Mouse (Mus musculus) brain, embryonic 14.5 days (tissue): Measurements from ENCODE around the gene Nfkbie.

Experiments used
- CTCF ChIP-seq: fragments of 200-500 bp; IDR thresholded peaks from 2 replicates; pipeline ENCODE4 v1.5.1; 2012; ENCODE audit warnings: inconsistent platforms, mild to moderate bottlenecking, moderate library complexity, borderline replicate concordance; ENCODE audit not compliant: insufficient read depth, insufficient read length; ENCODE audit errors: extremely low read depth
- POLR2A ChIP-seq: fragments of 200-500 bp; IDR thresholded peaks from 2 replicates; pipeline ENCODE4 v1.6.1; 2012; ENCODE audit warnings: mild to moderate bottlenecking, inconsistent platforms, borderline replicate concordance; ENCODE audit not compliant: poor library complexity, insufficient read depth, insufficient read length, severe bottlenecking; ENCODE audit errors: extremely low read depth

DNA sequence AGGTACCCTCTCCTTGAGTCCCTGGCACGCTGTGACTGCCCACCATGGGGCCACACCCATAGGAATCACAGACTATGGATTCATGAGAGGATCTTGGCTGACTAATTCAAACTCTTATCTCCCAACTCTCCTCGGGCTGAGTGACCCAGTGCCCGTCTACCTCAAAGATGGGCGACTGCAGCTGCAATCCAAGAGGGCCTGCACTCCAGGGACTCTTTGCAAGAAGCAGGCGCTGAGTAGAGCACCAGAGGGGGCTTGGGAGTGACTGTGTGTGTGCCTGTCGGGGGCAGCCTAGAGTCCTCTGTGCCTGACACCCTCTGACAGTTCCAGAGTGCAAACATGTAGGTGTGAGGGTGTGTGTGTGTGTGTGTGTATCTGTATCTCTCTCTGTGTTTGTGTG is 13.4 kb upstream of the Nfkbie start:
- TF ChIP-seq POLR2A (no peak), CTCF (no peak)
